Mouse (Mus musculus) kidney, adult 2 months (tissue): ENCODE data around the gene Efna2.

Source experiments
- CTCF ChIP-seq: fragments of 200-500 bp; conservative IDR thresholded peaks from 2 replicates; pipeline ENCODE4 v1.5.1; 2011; ENCODE audit warnings: low read depth, mild to moderate bottlenecking, control low read depth, low read length, moderate library complexity, mixed read lengths; ENCODE audit not compliant: insufficient read depth, insufficient read length
- POLR2A ChIP-seq: fragments of 200-500 bp; IDR thresholded peaks from one replicate; pipeline ENCODE4 v1.6.1; 2011; ENCODE audit warnings: low read depth, low read length, control low read depth

GRCm38 (mm10) chr10:80136952-80137625 lies 42.2 kb upstream of the Efna2 start:
- no peak for TF ChIP-seq CTCF
- no peak for TF ChIP-seq POLR2A
